In genomic region chr4:48684593-48685187, GRCm38 (mm10) we compare ENCODE assay signal across 17 mouse cellular contexts. TPM values are rescaled to one million over a fixed set of nuclear protein-coding genes. Genes with fewer than 3 reads are reported as not detected.
DNase-seq lines count a peak whose midpoint lies in the region; ATAC-seq and TF ChIP-seq lines count a peak whose summit lies in the region.
"Had no signal": no experiment of that assay in that cellular context is flagged by ENCODE, and none has a peak within 500 bp of the region (broad histone marks: within the 10 kb centered on the region; RNA-seq: fewer than 3 reads in every experiment).

No protein-coding gene starts in this region.

- H3K4me1 ChIP-seq in kidney, postnatal 0 days (replicated peaks; ENCODE audit: insufficient read depth, low read length) = no peaks in the 10 kb centered on the region
- H3K4me1 ChIP-seq in kidney, embryonic 14.5 days (ENCODE audit: control insufficient read depth, insufficient read depth, low read length) = no peaks in the 10 kb centered on the region
- no peaks in the 10 kb centered on the region; the same call in 1 of the 2 replicates for H3K4me1 ChIP-seq in lung, postnatal 0 days (ENCODE audit: insufficient read depth, low read depth, low read length)
- H3K4me1 ChIP-seq in stomach, embryonic 16.5 days (ENCODE audit: control insufficient read depth, insufficient read depth, low read length) = peaks cover 6% of the 10 kb centered on the region; the same call in 1 of the 2 replicates
- H3K4me1 ChIP-seq: forebrain, embryonic 12.5 days had no signal

- WGBS in kidney, postnatal 0 days = 56% methylated on average over 7 of the region's 7 CpGs
- 66% methylated on average over 7 of the region's 7 CpGs for WGBS in kidney, embryonic 14.5 days
- 48% methylated on average over 7 of the region's 7 CpGs for WGBS in lung, postnatal 0 days
- WGBS in stomach, embryonic 16.5 days = 44% methylated on average over 7 of the region's 7 CpGs

- no peak overlapping the region for H3K4me2 ChIP-seq in kidney, postnatal 0 days (ENCODE audit: low read length)
- H3K4me2 ChIP-seq in kidney, embryonic 14.5 days (replicated peaks; ENCODE audit: low read depth, low read length) = no peak overlapping the region
- no peak overlapping the region for H3K4me2 ChIP-seq in lung, postnatal 0 days (replicated peaks; ENCODE audit: low read depth, low read length)
- H3K4me2 ChIP-seq in stomach, embryonic 16.5 days (ENCODE audit: low read depth, low read length) = no peak overlapping the region
- H3K4me2 ChIP-seq: forebrain, embryonic 12.5 days; hindbrain, embryonic 14.5 days; neural tube, embryonic 15.5 days had no signal

- no peak for TF ChIP-seq CTCF in kidney, postnatal 0 days (IDR thresholded peaks at IDR 0.05; ENCODE audit: low read depth)
- TF ChIP-seq CTCF in lung, postnatal 0 days (IDR thresholded peaks at IDR 0.05) = no peak

- no peak overlapping the region for H3K9ac ChIP-seq in kidney, postnatal 0 days (ENCODE audit: low read depth, low read length)
- H3K9ac ChIP-seq in kidney, embryonic 14.5 days (ENCODE audit: low read depth, low read length) = no peak overlapping the region
- H3K9ac ChIP-seq in lung, postnatal 0 days (replicated peaks; ENCODE audit: low read depth) = no peak overlapping the region
- H3K9ac ChIP-seq in stomach, embryonic 16.5 days (ENCODE audit: low read length) = no peak overlapping the region
- H3K9ac ChIP-seq: forebrain, embryonic 12.5 days; hindbrain, embryonic 14.5 days; liver, embryonic 14.5 days; neural tube, embryonic 15.5 days had no signal

- DNase-seq in kidney, postnatal 0 days (ENCODE audit: low spot score) = no peak
- peak; percentile 55 for DNase-seq in lung, postnatal 0 days (ENCODE audit: low spot score)
- no peak for DNase-seq in lung, adult 18-20 months
- DNase-seq in MEL-GATA-1-ER (ENCODE audit: extremely low read depth, low read depth) (peak; percentile 59), MN1 (ENCODE audit: low spot score) (no peak)
- DNase-seq: cerebellum, adult 11 months; heart, postnatal 4 days; kidney, postnatal 14 days; left cerebral cortex, postnatal 4 days had no signal

- H3K27me3 ChIP-seq in kidney, postnatal 0 days (ENCODE audit: insufficient read depth, low read length) = no peaks in the 10 kb centered on the region
- H3K27me3 ChIP-seq in kidney, embryonic 14.5 days (ENCODE audit: control insufficient read depth, insufficient read depth, low read length) = no peaks in the 10 kb centered on the region
- no peaks in the 10 kb centered on the region for H3K27me3 ChIP-seq in lung, postnatal 0 days (replicated peaks; ENCODE audit: insufficient read depth, low read length)
- no peaks in the 10 kb centered on the region for H3K27me3 ChIP-seq in stomach, embryonic 16.5 days (ENCODE audit: control insufficient read depth, insufficient read depth, low read length)
- H3K27me3 ChIP-seq: forebrain, embryonic 12.5 days; neural tube, embryonic 15.5 days; Patski had no signal

- ATAC-seq in kidney, postnatal 0 days (replicated peaks; ENCODE audit: low FRiP score, low read depth) = no peak
- no peak for ATAC-seq in kidney, embryonic 14.5 days (ENCODE audit: low FRiP score, low TSS enrichment)
- no peak for ATAC-seq in lung, postnatal 0 days
- ATAC-seq in stomach, embryonic 16.5 days (ENCODE audit: insufficient read depth, low FRiP score) = no peak
- ATAC-seq: Patski had no signal

- no peaks in the 10 kb centered on the region for H3K9me3 ChIP-seq in kidney, postnatal 0 days (replicated peaks; ENCODE audit: low read length)
- no peaks in the 10 kb centered on the region for H3K9me3 ChIP-seq in kidney, embryonic 14.5 days (ENCODE audit: control insufficient read depth, low read length)
- no peaks in the 10 kb centered on the region for H3K9me3 ChIP-seq in lung, postnatal 0 days (ENCODE audit: low read length)
- H3K9me3 ChIP-seq in stomach, embryonic 16.5 days (replicated peaks; ENCODE audit: control insufficient read depth, low read length) = no peaks in the 10 kb centered on the region
- H3K9me3 ChIP-seq: forebrain, embryonic 12.5 days; neural tube, embryonic 15.5 days had no signal

- H3K4me3 ChIP-seq in kidney, postnatal 0 days (replicated peaks; ENCODE audit: low read depth, low read length) = no peak overlapping the region
- H3K4me3 ChIP-seq in kidney, embryonic 14.5 days (ENCODE audit: low read length) = no peak overlapping the region
- no peak overlapping the region for H3K4me3 ChIP-seq in lung, postnatal 0 days (ENCODE audit: low read depth, low read length)
- H3K4me3 ChIP-seq in stomach, embryonic 16.5 days (replicated peaks; ENCODE audit: low read length) = no peak overlapping the region
- H3K4me3 ChIP-seq: forebrain, embryonic 12.5 days; neural tube, embryonic 15.5 days had no signal

- H3K27ac ChIP-seq in kidney, postnatal 0 days = peak overlapping the region; percentile 36
- no peak overlapping the region for H3K27ac ChIP-seq in kidney, embryonic 14.5 days (ENCODE audit: low read depth, low read length)
- H3K27ac ChIP-seq in lung, postnatal 0 days (ENCODE audit: low read length) = no peak overlapping the region
- H3K27ac ChIP-seq in stomach, embryonic 16.5 days (ENCODE audit: low read length) = peak overlapping the region; percentile 50; the same call in 1 of the 2 replicates
- H3K27ac ChIP-seq: forebrain, embryonic 12.5 days; hindbrain, embryonic 14.5 days; liver, embryonic 14.5 days; macrophage; neural tube, embryonic 15.5 days had no signal

- no peak for TF ChIP-seq EP300 in lung, postnatal 0 days (IDR thresholded peaks at IDR 0.05)

- no peaks in the 10 kb centered on the region for H3K36me3 ChIP-seq in kidney, postnatal 0 days (ENCODE audit: insufficient read depth, low read length)
- no peaks in the 10 kb centered on the region for H3K36me3 ChIP-seq in kidney, embryonic 14.5 days (ENCODE audit: control insufficient read depth, insufficient read depth, low read length)
- no peaks in the 10 kb centered on the region for H3K36me3 ChIP-seq in lung, postnatal 0 days (ENCODE audit: insufficient read depth, low read length)
- no peaks in the 10 kb centered on the region for H3K36me3 ChIP-seq in stomach, embryonic 16.5 days (ENCODE audit: control insufficient read depth, insufficient read depth, low read length)
- H3K36me3 ChIP-seq: forebrain, embryonic 12.5 days; neural tube, embryonic 15.5 days had no signal

RNA-seq across cellular contexts. Expression of gene Cavin4, which starts 21.4 kb away (rescaled TPM):
- 0.26 and 0.38 TPM in 2 replicates for polyA plus RNA-seq in kidney, postnatal 0 days (2015; fragmentation: Nextera tagmentation; extraction: Ambion mirVana)
- 0.60 and 1.2 TPM in 2 replicates for polyA plus RNA-seq in kidney, embryonic 14.5 days (2014; fragmentation: Nextera tagmentation; extraction: Ambion mirVana)
- polyA plus RNA-seq in lung, postnatal 0 days (2015; fragmentation: Nextera tagmentation; extraction: Ambion mirVana) = 0.55 and 0.93 TPM in 2 replicates
- 0.54 and 8.9 TPM in 2 replicates for polyA plus RNA-seq in stomach, embryonic 16.5 days (2015; fragmentation: Nextera tagmentation; extraction: Ambion mirVana)
- polyA plus RNA-seq: macrophage had no signal

Comparison
In these comparisons a context has a peak if more than half of its experiments do, and no peak if none do; other contexts are left out.
1. DNase-seq: peak in lung, postnatal 0 days (single experiment) and MEL-GATA-1-ER (single experiment); none in kidney, postnatal 0 days (single experiment), lung, adult 18-20 months (0 of 2) and MN1 (single experiment).
2. H3K27ac ChIP-seq: peak in kidney, postnatal 0 days (single experiment) and stomach, embryonic 16.5 days (single experiment); none in kidney, embryonic 14.5 days (single experiment) and lung, postnatal 0 days (single experiment).